Mouse (Mus musculus) cerebellum, postnatal 14 days (tissue): Measurements from ENCODE around the gene Pcif1.

ENCODE experiments used
- DNase-seq, 2 experiments: peaks; one replicate each; pipeline ENCODE4 v3.0.0; 2021; ENCODE audit warnings: mixed read lengths in 2 of 2

The Pcif1 gene

GRCm38 (mm10) chr2:164924100-164924857, 45.2 kb downstream of the Pcif1 start:
- DNase-seq = peak; percentile 95

DNA sequence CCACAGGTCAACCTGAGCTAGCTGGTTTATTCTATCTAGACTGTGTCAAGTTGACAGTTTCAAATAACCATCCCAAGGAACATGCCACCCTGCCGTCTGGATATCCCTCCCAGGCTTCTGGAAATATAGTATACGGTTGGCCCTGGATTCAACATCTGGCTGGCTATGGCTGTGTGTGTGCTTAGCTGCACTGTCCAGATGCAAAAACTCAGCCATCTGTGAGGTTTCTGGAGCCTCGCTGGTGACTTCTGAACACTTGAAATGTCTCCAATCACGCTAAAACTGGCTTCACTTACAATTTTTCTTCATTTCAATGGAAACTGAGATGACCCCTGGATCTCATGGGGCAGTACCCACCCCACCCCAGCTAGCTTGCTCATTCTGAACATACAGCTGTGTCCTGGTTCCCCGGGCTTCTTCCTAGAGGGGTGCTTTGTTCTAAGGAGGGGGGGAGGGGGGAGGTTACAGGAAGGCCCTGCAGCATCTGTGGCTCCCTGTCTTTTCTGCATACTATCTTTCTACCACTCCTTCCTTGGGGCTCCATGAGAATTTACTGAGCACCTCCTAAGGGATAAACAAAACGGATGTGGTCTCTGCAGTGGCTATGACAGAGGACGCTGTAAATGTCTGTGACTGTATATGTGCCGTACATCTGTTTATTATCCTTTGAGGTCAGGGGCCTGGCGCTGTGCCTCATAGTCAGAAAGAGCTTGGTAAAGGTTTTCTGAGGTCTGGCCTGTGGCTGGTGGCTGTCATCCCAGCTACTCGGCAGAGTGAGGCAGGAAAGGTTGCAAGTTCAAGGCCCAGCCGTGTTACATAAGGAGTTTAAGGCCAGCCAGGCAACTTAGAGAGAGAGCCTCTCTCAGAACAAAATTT, 51.8 kb downstream of the Pcif1 start:
- DNase-seq = no peak

GRCm38 (mm10) chr2:164933534-164933933, 54.4 kb downstream of the Pcif1 start:
- DNase-seq = no peak

GRCm38 (mm10) chr2:164935991-164936390, 56.9 kb downstream of the Pcif1 start:
- no peak for DNase-seq

DNA sequence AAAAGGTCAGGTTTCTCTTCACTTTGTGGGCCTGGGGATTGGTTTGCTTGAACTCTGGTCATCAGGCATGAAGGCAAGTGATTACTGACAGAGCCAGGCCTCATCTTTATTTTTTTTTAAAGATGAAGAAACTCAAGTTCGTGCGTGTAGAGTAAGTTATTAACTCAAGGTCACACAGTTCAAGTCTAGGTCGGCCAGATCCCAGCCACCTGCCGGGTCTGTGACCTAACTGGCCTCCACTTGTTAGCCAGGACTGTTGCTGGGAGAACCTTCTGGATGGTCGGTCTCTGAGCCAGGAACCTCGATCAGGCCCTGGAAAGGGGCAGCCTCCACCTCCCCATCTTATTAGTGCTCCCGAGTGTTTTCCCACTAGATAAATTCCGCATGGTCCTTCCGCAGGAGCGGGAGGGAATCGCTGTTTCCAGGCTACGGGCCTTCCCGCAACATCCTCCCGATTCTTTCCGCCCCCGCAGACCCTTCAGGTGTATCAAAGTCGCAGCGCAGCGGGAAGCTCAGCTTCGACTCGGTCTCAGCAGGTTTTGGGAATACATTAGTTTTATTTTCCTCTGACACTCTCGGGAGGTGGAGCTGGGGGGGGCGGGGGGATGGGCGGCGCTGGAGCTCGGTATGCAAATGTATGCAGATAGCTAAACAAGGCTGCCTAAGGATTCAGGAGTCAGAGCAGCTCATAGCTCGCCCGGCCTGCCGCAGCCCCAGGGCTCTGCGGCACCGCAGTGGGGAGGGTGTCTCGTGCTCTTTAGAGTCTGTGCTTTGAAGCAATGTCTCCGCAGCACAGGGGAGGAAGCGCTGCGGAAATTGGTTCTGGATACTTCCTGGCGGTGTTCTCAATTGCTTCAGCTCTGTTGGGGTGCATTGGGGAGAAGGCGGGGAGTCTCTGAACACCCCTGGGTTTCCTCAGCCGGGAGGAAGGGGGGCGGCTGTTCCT, 59.3 kb downstream of the Pcif1 start:
- peak; percentile 57 to 58 for DNase-seq

DNA sequence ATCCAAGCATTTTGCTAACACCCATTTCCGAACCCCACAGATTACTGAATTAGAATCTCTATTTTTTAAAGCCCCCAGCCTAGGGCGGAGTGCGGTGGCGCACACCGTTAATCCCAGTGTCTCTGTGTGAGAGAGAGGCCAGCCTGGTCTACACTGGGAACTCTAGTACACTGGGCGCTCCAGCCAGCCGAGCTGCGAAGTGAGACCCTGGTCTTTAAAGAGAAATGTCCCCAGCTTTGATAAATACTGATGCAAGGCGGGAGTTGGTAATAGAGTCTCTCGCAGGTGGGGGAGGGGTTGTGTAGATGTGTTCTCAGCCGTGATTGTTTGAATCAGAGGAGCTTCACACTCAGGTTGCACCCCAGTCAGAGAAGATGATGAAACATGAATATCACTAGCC, 60.0 kb downstream of the Pcif1 start:
- DNase-seq = peak; percentile 65 to 66

- DNase-seq = no peak
These were observed 61.2 kb downstream of the Pcif1 start, which contains the start of gene Mmp9 for GRCm38 (mm10) chr2:164940140-164940830. TSS of gene Mmp9 (plus strand) at chr2:164940780.

- no peak for DNase-seq
These were observed 63.7 kb downstream of the Pcif1 start for GRCm38 (mm10) chr2:164942692-164943290.
